Comparison of ENCODE assay signal across 9 mouse cellular contexts in genomic region chr10:59947296-59948073, GRCm38 (mm10). TPM values are rescaled to one million over a fixed set of nuclear protein-coding genes. Genes with fewer than 3 reads are reported as not detected.
A peak's percentile ranks its signal among the peaks of the same experiment; 100 is the strongest.
DNase-seq lines count a peak whose midpoint lies in the region; ATAC-seq and TF ChIP-seq lines count a peak whose summit lies in the region.
"Had no signal": no experiment of that assay in that cellular context is flagged by ENCODE, and none has a peak within 500 bp of the region (broad histone marks: within the 10 kb centered on the region; RNA-seq: fewer than 3 reads in every experiment).

No protein-coding gene starts in this region.

- no peak overlapping the region for H3K4me3 ChIP-seq in CH12.LX (replicated peaks in 1 of 3; ENCODE audit: low read depth in 2 of 3, low read length in 2 of 3, poor library complexity in 1 of 3)
- no peak overlapping the region for H3K4me3 ChIP-seq in heart, embryonic 10.5 days
- H3K4me3 ChIP-seq in limb, embryonic 13.5 days, result no peak overlapping the region

- H3K9me3 ChIP-seq in CH12.LX (replicated peaks; ENCODE audit: low read length), result no peaks in the 10 kb centered on the region
- no peaks in the 10 kb centered on the region for H3K9me3 ChIP-seq in heart, embryonic 10.5 days
- H3K9me3 ChIP-seq in limb, embryonic 13.5 days, result no peaks in the 10 kb centered on the region

- no peak for TF ChIP-seq CTCF in CH12.LX (conservative IDR thresholded peaks at IDR 0.05 in 1 of 2, IDR thresholded peaks at IDR 0.05 in 1 of 2; ENCODE audit: low read depth in 2 of 2, low read length in 2 of 2)

- no peak for ATAC-seq in limb, embryonic 13.5 days (ENCODE audit: low FRiP score, low read depth)

- intact Hi-C loops in heart, postnatal 25 days (cut with DNase I), result no loop called here

- 54% methylated on average over 7 of the region's 7 CpGs for WGBS in heart, embryonic 10.5 days
- 65% methylated on average over 7 of the region's 7 CpGs for WGBS in limb, embryonic 13.5 days

- TF ChIP-seq RAD21 in CH12.LX (IDR thresholded peaks at IDR 0.05; ENCODE audit: low read depth, low read length), result no peak

- dilution Hi-C loops in CH12.LX (cut with MboI; ENCODE audit: extremely low pct_ligation_motif_present, extremely low pct_unique_long_range_greater_than_20kb, low sequenced_read_pairs), result no loop called here

- H3K4me2 ChIP-seq in CH12.LX (ENCODE audit: insufficient read depth, low read depth, poor library complexity, severe bottlenecking), result no peak overlapping the region
- no peak overlapping the region for H3K4me2 ChIP-seq in limb, embryonic 13.5 days (replicated peaks)

- peak overlapping the region; percentile 36 for H3K27ac ChIP-seq in CH12.LX (ENCODE audit: insufficient read depth, low read depth)
- H3K27ac ChIP-seq in heart, embryonic 10.5 days, result peak overlapping the region; percentile 3; the same call in 1 of the 2 replicates
- H3K27ac ChIP-seq in limb, embryonic 13.5 days, result peak overlapping the region; percentile 40; the same call in 1 of the 2 replicates

- no peaks in the 10 kb centered on the region for H3K27me3 ChIP-seq in CH12.LX (replicated peaks)
- H3K27me3 ChIP-seq in heart, embryonic 10.5 days (ENCODE audit: insufficient read depth, poor library complexity, severe bottlenecking), result no peaks in the 10 kb centered on the region; the same call in 1 of the 2 replicates
- H3K27me3 ChIP-seq in limb, embryonic 13.5 days, result no peaks in the 10 kb centered on the region

- DNase-seq in heart, adult 18-20 months, result peak; percentile 62 to 69
- no peak for DNase-seq in heart, postnatal 25 days (ENCODE audit: low spot score)
- DNase-seq in CH12.LX (ENCODE audit: extremely low read depth), result no peak
- DNase-seq in heart, embryonic 10.5 days (ENCODE audit: low spot score), result no peak
- no peak for DNase-seq in cerebellum, adult 9-11 months
- no peak for DNase-seq in frontal cortex, adult 2 months (ENCODE audit: extremely low spot score in 1 of 2, low spot score in 1 of 2)
- DNase-seq in kidney, postnatal 14 days, result no peak
- DNase-seq: cerebellum, adult 8-10 months had no signal

- no peak overlapping the region for H3K9ac ChIP-seq in CH12.LX (ENCODE audit: insufficient read depth, low read depth)
- no peak overlapping the region for H3K9ac ChIP-seq in limb, embryonic 13.5 days

- TF ChIP-seq EP300 in CH12.LX (IDR thresholded peaks at IDR 0.05; ENCODE audit: low read length), result no peak

- peaks cover 13 to 38% of the 10 kb centered on the region in 2 experiments for H3K4me1 ChIP-seq in CH12.LX (ENCODE audit: control insufficient read depth in 1 of 2, insufficient read depth in 2 of 2)
- peaks cover 61% of the 10 kb centered on the region for H3K4me1 ChIP-seq in heart, embryonic 10.5 days
- peaks cover 42% of the 10 kb centered on the region for H3K4me1 ChIP-seq in limb, embryonic 13.5 days

- TF ChIP-seq POLR2A in CH12.LX (IDR thresholded peaks at IDR 0.05; ENCODE audit: low read depth, low read length), result no peak

- peaks cover 21% of the 10 kb centered on the region for H3K79me2 ChIP-seq in CH12.LX (replicated peaks; ENCODE audit: control insufficient read depth, extremely low read depth, insufficient read depth, poor library complexity, severe bottlenecking)

- H3K36me3 ChIP-seq in CH12.LX (replicated peaks in 1 of 2; ENCODE audit: control insufficient read depth in 1 of 2, insufficient read depth in 1 of 2, low read length in 1 of 2), result peaks cover 8 to 21% of the 10 kb centered on the region in 2 experiments
- peaks cover 9% of the 10 kb centered on the region; the same call in 1 of the 2 replicates for H3K36me3 ChIP-seq in heart, embryonic 10.5 days
- H3K36me3 ChIP-seq in limb, embryonic 13.5 days, result peaks cover 15% of the 10 kb centered on the region

- in situ Hi-C loops in CH12.LX (cut with MboI; ENCODE audit: low pct_ligation_motif_present, low pct_unique_long_range_greater_than_20kb, low sequenced_read_pairs), result loop anchor here (5.0 kb wide), 1 partner anchor 35 kb away; no protein-coding TSS in a partner anchor

TF ChIP-seq in CH12.LX, 34 proteins besides CTCF, POLR2A, EP300 and RAD21:
- TF ChIP-seq ETS1 (conservative IDR thresholded peaks at IDR 0.05; ENCODE audit: low read depth, low read length) (no peak), NRF1 (IDR thresholded peaks at IDR 0.05; ENCODE audit: low read depth, low read length) (no peak), IRF4 (IDR thresholded peaks at IDR 0.05; ENCODE audit: low read depth, low read length) (no peak), PAX5 (IDR thresholded peaks at IDR 0.05; ENCODE audit: low read length) (no peak), GABPA (IDR thresholded peaks at IDR 0.05; ENCODE audit: insufficient replicate concordance, low read depth, low read length) (no peak), SMC3 (IDR thresholded peaks at IDR 0.05; ENCODE audit: low read depth, low read length) (no peak), SIN3A (IDR thresholded peaks at IDR 0.05; ENCODE audit: low read length) (no peak), MAX (IDR thresholded peaks at IDR 0.05; ENCODE audit: low read length) (no peak), TBP (conservative IDR thresholded peaks at IDR 0.05; ENCODE audit: low read depth, low read length) (no peak), JUND (conservative IDR thresholded peaks at IDR 0.05; ENCODE audit: low read depth, low read length) (no peak), MAZ (IDR thresholded peaks at IDR 0.05; ENCODE audit: low read depth, low read length) (no peak), JUN (IDR thresholded peaks at IDR 0.05; ENCODE audit: insufficient read depth, low read depth, low read length) (no peak)

RNA-seq across cellular contexts. Expression of gene Ddit4, which starts 4.1 kb away (rescaled TPM):
- 100 to 1,000 TPM; 158 to 190 TPM for total RNA-seq in heart, adult 18-20 months (2021)
- total RNA-seq in heart, postnatal 25 days (2021), result 10 to 100 TPM; 41.8 to 77.1 TPM
- total RNA-seq in CH12.LX (2012; rRNA removed) (45.7 and 136 TPM in 2 replicates), CH12.LX (2014; rRNA removed) (37.5 and 50.6 TPM in 2 replicates)
- polyA plus RNA-seq in CH12.LX (2012; ENCODE audit: insufficient read length, low read depth), result 38.9 and 39.5 TPM in 2 replicates
- polyA plus RNA-seq in heart, embryonic 10.5 days (2016; fragmentation: Nextera tagmentation; extraction: Ambion mirVana), result 17.6 and 32.8 TPM in 2 replicates
- 75.9 and 77.0 TPM in 2 replicates for polyA plus RNA-seq in limb, embryonic 13.5 days (2015; fragmentation: Nextera tagmentation; extraction: Ambion mirVana)
- polyA plus RNA-seq in frontal cortex, adult 2 months (2012; rRNA removed), result 46.3 and 53.3 TPM in 2 replicates

RNA-seq across cellular contexts. Expression of gene Ascc1, which starts 55.1 kb away (rescaled TPM):
- 10 to 100 TPM; 23.2 to 25.9 TPM for total RNA-seq in heart, adult 18-20 months (2021)
- total RNA-seq in heart, postnatal 25 days (2021), result 10 to 100 TPM; 20.5 to 23.1 TPM
- total RNA-seq in CH12.LX (2012; rRNA removed) (18.1 and 25.4 TPM in 2 replicates), CH12.LX (2014; rRNA removed) (20.1 and 21.0 TPM in 2 replicates)
- polyA plus RNA-seq in CH12.LX (2012; ENCODE audit: insufficient read length, low read depth), result 25.5 and 30.7 TPM in 2 replicates
- 33.0 and 36.2 TPM in 2 replicates for polyA plus RNA-seq in heart, embryonic 10.5 days (2016; fragmentation: Nextera tagmentation; extraction: Ambion mirVana)
- 44.9 and 46.0 TPM in 2 replicates for polyA plus RNA-seq in limb, embryonic 13.5 days (2015; fragmentation: Nextera tagmentation; extraction: Ambion mirVana)
- 26.5 and 27.2 TPM in 2 replicates for polyA plus RNA-seq in frontal cortex, adult 2 months (2012; rRNA removed)

RNA-seq across cellular contexts. Expression of gene Anapc16, which starts 55.5 kb away (rescaled TPM):
- total RNA-seq in heart, adult 18-20 months (2021), result 10 to 100 TPM; 73.8 to 84.0 TPM
- total RNA-seq in heart, postnatal 25 days (2021), result 10 to 100 TPM; 62.1 to 67.4 TPM
- 66.4 and 67.6 TPM in 2 replicates for total RNA-seq in CH12.LX (2012; rRNA removed)
- 64.9 and 65.3 TPM in 2 replicates for total RNA-seq in CH12.LX (2014; rRNA removed)
- polyA plus RNA-seq in CH12.LX (2012; ENCODE audit: insufficient read length, low read depth), result 43.9 and 50.8 TPM in 2 replicates
- 93.3 and 94.6 TPM in 2 replicates for polyA plus RNA-seq in heart, embryonic 10.5 days (2016; fragmentation: Nextera tagmentation; extraction: Ambion mirVana)
- polyA plus RNA-seq in limb, embryonic 13.5 days (2015; fragmentation: Nextera tagmentation; extraction: Ambion mirVana), result 128 and 133 TPM in 2 replicates
- polyA plus RNA-seq in frontal cortex, adult 2 months (2012; rRNA removed), result 86.0 and 101 TPM in 2 replicates

Comparison
In these comparisons a context has a peak if more than half of its experiments do, and no peak if none do; other contexts are left out.
1. DNase-seq: peak in heart, adult 18-20 months (2 of 2); none in heart, postnatal 25 days (single experiment), CH12.LX (single experiment), heart, embryonic 10.5 days (single experiment), cerebellum, adult 9-11 months (single experiment), frontal cortex, adult 2 months (0 of 2) and kidney, postnatal 14 days (single experiment).
2. Peak in every context shown above with its lines, with median percentiles within 50 percentile points of each other: H3K27ac ChIP-seq.